Mouse (Mus musculus): ENCODE data around the gene Gpx4.

Gene Gpx4

GRCm38 (mm10) chr10:80104181-80104580 is 57.2 kb downstream of the Gpx4 start:
- DNase-seq (ENCODE audit: low spot score) = no peak

GRCm38 (mm10) chr10:80105460-80105859 is 58.5 kb downstream of the Gpx4 start, which contains the start of gene Sbno2:
Gene Sbno2, minus strand, starts transcription at chr10:80105571.
- no peak for DNase-seq (ENCODE audit: low spot score)

DNA sequence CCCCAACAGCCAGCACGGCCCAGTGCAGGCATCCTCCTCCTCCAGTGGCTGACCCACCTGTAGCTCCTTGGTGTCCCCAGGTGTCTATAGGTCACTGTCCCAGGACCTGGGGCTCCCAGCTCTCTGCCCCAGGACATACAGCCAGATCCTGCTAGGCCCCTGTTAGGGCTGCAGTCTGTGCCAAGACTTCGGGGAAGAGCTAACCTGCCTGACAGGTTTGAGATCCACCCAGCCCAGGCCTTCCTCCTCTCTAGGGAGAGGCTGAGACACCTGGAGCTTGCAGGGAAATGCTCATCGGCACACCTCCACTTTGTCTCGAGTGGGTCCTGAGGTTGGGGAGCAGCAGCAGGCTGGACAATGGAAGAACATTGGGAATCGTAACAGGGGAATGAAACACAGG is 59.0 kb downstream of the Gpx4 start:
- no peak for DNase-seq (ENCODE audit: low spot score)

All from spleen, adult 12 weeks (tissue).